Mouse (Mus musculus): ENCODE measurements around the gene Olfr548-ps1.

The Olfr548-ps1 gene

GRCm38 (mm10) chr7:102575998-102576397 lies 35.3 kb downstream of the Olfr548-ps1 start:
- DNase-seq (ENCODE audit: low spot score) = no peak

DNA sequence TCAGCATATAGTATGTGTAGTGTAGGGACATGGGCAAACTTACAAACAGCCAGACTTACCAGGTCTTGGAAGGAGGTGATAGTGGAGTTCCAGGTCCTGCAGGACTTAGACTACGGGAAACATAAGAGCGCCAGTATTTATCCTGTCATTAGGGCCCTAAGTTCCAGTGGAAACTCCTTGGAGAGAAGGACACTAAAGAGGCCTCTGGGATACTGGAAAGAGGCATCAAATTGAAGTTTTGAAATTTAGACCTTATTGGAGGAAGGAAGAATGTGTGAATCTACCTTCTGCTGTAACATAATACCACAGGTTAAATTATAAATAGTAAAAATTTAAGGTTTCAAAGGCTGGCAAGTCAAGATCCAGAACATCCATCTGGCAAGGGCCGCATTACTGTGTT lies 51.1 kb downstream of the Olfr548-ps1 start, which contains the start of gene Olfr551:
Gene Olfr551, minus strand, starts transcription at position 101 of the 400 bp plus-strand sequence.
- DNase-seq (ENCODE audit: low spot score) = no peak
